Mouse (Mus musculus) heart, adult 2 months (tissue): ENCODE measurements around the gene Hdac5. TPM values are rescaled to one million over a fixed set of nuclear protein-coding genes. Genes with fewer than 3 reads are reported as not detected.

ENCODE experiments used
- DNase-seq, 2 experiments: peaks; one replicate each; pipeline ENCODE4 v3.0.0; 2021
- H3K27ac ChIP-seq: fragments of 200-600 bp; 2 replicates; pipeline ENCODE4 v1.8.1; 2022
- H3K27me3 ChIP-seq: fragments of 200-500 bp; 2 replicates; pipeline ENCODE4 v1.6.1; 2012; ENCODE audit warnings: mild to moderate bottlenecking, low read length, inconsistent platforms, mixed read lengths; ENCODE audit not compliant: control insufficient read depth, insufficient read depth
- H3K36me3 ChIP-seq: fragments of 200-500 bp; 2 replicates; pipeline ENCODE4 v1.6.1; 2012; ENCODE audit warnings: low read length, inconsistent platforms; ENCODE audit not compliant: control insufficient read depth, insufficient read depth
- H3K4me1 ChIP-seq: fragments of 200-500 bp; 2 replicates; pipeline ENCODE4 v1.6.1; 2011; ENCODE audit warnings: low read length; ENCODE audit not compliant: control insufficient read depth, insufficient read depth
- H3K4me3 ChIP-seq: fragments of 200-600 bp; 2 replicates; pipeline ENCODE4 v1.8.1; 2022
- H3K79me2 ChIP-seq: fragments of 200-500 bp; replicated peaks from 2 replicates; pipeline ENCODE4 v1.6.1; 2012; ENCODE audit warnings: mild to moderate bottlenecking, inconsistent platforms, low read length, moderate library complexity, mixed read lengths; ENCODE audit not compliant: control insufficient read depth, insufficient read depth
- H3K9ac ChIP-seq: fragments of 200-500 bp; 2 replicates; pipeline ENCODE4 v1.6.1; 2012; ENCODE audit warnings: low read depth, mild to moderate bottlenecking, control low read depth, inconsistent platforms, low read length, mixed read lengths
- CTCF ChIP-seq: fragments of 200-600 bp; IDR thresholded peaks from 2 replicates; pipeline ENCODE4 v1.8.1; 2022; ENCODE audit warnings: antibody characterized with exemption, mild to moderate bottlenecking, moderate library complexity
- EP300 ChIP-seq: fragments of 200-500 bp; IDR thresholded peaks from 2 replicates; pipeline ENCODE4 v1.6.1; 2011; ENCODE audit warnings: low read depth, low read length, control low read depth; ENCODE audit not compliant: insufficient read depth
- POLR2A ChIP-seq: fragments of 200-500 bp; IDR thresholded peaks from 2 replicates; pipeline ENCODE4 v1.6.1; 2011; ENCODE audit warnings: mild to moderate bottlenecking, low read depth, low read length, control low read depth; ENCODE audit not compliant: insufficient read depth
- WGBS: fragments of 180-500 bp; shearing (Covaris S2); methylation state at CpG from one replicate; pipeline ENCODE4 v1.1.7; 2018; 5-methylcytosine and 5-hydroxymethylcytosine counted together
- intact Hi-C: fragments of 180-260 bp; cut with DNase I; formaldehyde crosslinking; loops from one replicate; pipeline ENCODE4 v1.15.1; 2025
- polyA plus RNA-seq: library from polyadenylated mRNA; depleted of rRNA; stranded (reverse); fragments of >200 nt; gene quantifications from 2 replicates; pipeline ENCODE4 v1.2.3, GENCODE M21; 2012
- total RNA-seq, 2 experiments: library from RNA; stranded (reverse); gene quantifications; 2 replicates each; pipeline ENCODE4 v1.2.3; 2021

Hdac5 gene
- total and polyA plus RNA-seq, 3 experiments: 92.6 to 137 (median 113) TPM

DNA sequence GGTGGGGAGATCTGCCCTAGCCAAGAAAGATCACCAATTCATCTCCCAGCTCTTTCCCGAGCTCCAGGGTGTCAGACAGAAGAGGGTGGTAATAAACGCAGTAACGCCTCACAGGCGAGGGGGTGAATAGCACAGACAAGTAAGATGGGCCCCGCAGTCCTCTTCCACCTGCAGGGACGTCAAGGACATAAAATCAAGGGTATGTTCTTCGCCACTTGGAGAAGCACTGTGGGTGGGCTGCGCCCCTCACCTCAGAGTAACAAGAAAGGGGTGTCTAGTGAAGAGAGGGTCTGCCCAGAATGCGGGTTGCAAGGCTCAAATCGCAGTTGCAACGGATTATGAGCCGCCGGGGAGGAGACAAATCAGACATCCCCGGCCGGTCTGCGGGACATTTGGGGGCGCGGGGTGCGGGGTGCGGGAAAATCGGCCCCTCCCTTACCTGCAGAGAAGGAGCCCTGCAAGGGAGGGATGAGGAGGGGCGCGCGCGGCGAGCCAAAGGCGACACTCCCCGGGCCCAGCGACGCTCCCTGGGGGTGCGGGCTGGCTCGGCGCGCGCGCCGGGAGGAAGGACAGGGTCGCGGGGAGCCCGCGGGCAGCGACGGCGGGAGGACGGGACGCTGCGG is 524 bp downstream of the Hdac5 start:
- Histone ChIP-seq H3K9ac (peak overlapping the region; percentile 91), H3K27me3 (no peaks in the 10 kb centered on the region), H3K4me3 (peak overlapping the region; percentile 89), H3K36me3 (no peaks in the 10 kb centered on the region), H3K4me1 (peaks cover 25% of the 10 kb centered on the region), H3K79me2 (peaks cover 2% of the 10 kb centered on the region; the same call in 1 of the 2 replicates), H3K27ac (peak overlapping the region; percentile 96)
- peak in 1 of 2 experiments; percentile 64 for DNase-seq
- no peak for TF ChIP-seq EP300
- TF ChIP-seq CTCF: peak; percentile 22
- intact Hi-C loops: loop anchor here (2.0 kb wide), 1 partner anchor 45 kb away; the partner anchor contains the start of gene Lsm12
- 1% methylated on average over 45 of the region's 47 CpGs for WGBS

DNA sequence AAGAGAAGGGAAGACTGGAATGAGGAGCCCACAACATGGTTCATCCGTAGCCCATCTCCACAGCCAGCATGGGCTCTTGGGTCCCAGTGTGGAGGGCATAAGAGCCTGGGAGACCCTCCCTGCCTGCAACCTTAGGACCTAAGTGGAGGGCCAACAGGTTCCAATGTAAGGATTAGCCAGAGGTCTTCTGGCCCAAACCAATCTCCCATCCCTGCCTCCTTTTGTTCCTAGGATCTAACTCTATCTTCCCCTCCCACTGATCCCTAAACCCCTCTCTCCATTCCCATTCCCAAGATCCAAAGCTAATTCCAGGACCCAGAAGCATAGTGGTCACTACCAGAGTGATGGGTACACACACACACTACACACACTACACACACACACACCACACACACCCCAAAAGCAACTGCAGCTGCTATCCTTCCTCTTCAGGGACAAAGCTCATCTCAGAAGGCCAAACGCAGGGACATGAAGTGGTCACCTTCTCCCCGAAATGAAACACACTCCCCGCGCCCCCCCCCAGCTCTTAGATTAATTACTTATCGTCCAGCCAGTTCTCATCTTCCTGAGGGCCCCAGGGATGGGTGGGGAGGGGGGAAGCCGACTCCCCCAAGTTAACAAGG is 1.2 kb downstream of the Hdac5 start:
- TF ChIP-seq CTCF (no peak), POLR2A (no peak), EP300 (no peak)
- peak overlapping the region; percentile 91 for H3K9ac ChIP-seq
- H3K4me1 ChIP-seq: peaks cover 30% of the 10 kb centered on the region
- H3K27me3 ChIP-seq: no peaks in the 10 kb centered on the region
- peaks cover 3% of the 10 kb centered on the region; the same call in 1 of the 2 replicates for H3K36me3 ChIP-seq
- intact Hi-C loops: loop anchor here (2.0 kb wide), 1 partner anchor 44 kb away; the partner anchor contains the start of gene Lsm12
- peak in 1 of 2 experiments; percentile 25 for DNase-seq
- peak overlapping the region; percentile 89 for H3K4me3 ChIP-seq
- H3K27ac ChIP-seq: peak overlapping the region; percentile 96
- WGBS: 11% methylated on average over 7 of the region's 7 CpGs
- H3K79me2 ChIP-seq: peaks cover 5% of the 10 kb centered on the region; the same call in 1 of the 2 replicates

DNA sequence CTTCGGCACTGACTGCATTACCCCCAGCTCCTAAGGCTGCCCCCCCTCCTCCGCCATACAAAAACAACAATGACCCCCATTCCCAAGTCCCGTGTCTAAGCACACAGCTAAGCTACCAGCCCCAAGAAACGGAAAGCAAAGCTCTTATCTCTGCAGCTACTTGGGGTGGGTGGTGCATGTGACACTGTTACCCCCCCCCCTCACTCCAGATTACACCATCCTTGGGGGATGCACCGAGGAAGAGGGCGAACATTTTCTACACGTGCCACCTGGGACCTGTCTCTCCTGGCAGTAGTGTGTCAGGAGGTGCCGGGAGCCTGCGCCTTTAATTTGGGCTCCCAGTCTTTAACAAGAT is 1.8 kb downstream of the Hdac5 start:
- TF ChIP-seq EP300: no peak
- TF ChIP-seq POLR2A: no peak
- TF ChIP-seq CTCF: no peak
- peaks cover 3% of the 10 kb centered on the region; the same call in 1 of the 2 replicates for H3K36me3 ChIP-seq
- intact Hi-C loops: loop anchor here (2.0 kb wide), 1 partner anchor 43 kb away; the partner anchor contains the start of gene Lsm12
- H3K4me1 ChIP-seq: peaks cover 31% of the 10 kb centered on the region
- H3K79me2 ChIP-seq: peaks cover 5% of the 10 kb centered on the region; the same call in 1 of the 2 replicates
- 35% methylated on average over 9 of the region's 9 CpGs for WGBS
- H3K27ac ChIP-seq: peak overlapping the region; percentile 40
- peak in 1 of 2 experiments; percentile 23 for DNase-seq
- H3K27me3 ChIP-seq: no peaks in the 10 kb centered on the region
- peak overlapping the region; percentile 17; the same call in 1 of the 2 replicates for H3K4me3 ChIP-seq
- 0 out of 2 replicates have a peak overlapping the region, but pooled peaks have one; percentile 1 for H3K9ac ChIP-seq

DNA sequence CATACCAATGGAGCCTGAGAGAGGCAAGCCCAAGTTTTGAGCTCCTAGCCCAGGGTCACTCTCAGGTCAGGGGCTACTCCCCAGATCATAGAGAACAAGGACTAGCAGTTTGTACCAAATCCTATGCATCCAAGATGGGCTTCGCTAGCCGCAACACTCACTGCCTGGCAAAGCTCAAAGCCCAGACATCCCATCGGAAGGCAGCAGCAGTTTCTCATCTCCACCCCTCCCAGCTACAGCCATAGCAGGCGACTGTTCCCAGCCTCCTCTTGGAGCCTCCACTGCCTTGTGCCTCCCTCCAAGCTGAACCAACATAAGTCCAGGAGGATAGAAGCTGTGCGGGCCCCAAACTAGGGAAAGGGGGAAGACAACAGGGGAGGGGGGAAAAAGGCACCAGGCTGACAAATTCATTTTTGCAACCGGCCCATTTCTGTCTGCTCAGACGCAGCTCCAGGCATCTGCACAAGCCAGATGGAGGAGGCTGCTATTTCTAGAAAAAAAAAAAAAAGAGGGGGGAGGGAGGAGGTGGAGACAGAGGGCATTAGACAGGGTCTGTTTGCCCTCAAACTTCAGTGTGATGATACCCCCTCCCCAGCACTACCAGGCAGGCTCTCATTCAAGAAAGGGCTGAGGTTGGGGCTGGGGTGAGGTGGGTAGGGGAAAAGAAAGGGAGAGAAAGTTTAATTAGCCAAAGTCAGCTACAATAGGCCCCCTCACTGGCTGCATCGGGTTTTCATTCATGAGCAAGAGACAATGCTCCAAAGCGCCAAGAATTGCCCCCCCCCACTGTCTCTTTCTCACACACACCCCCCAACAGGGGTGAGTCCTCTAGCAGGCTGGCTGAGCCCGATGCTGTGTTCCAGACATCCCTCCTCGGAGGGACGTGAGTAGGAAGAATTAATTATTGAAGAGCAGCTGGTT is 2.4 kb downstream of the Hdac5 start:
- DNase-seq: peak in 1 of 2 experiments; percentile 33
- WGBS: 37% methylated on average over 12 of the region's 12 CpGs
- intact Hi-C loops: loop anchor here (2.0 kb wide), 1 partner anchor 43 kb away; the partner anchor contains the start of gene Lsm12

More for the DNA sequence above, 2.4 kb downstream of the Hdac5 start:
- no peak for TF ChIP-seq CTCF
- no peak for TF ChIP-seq EP300
- TF ChIP-seq POLR2A: no peak
- Histone ChIP-seq H3K9ac (0 out of 2 replicates have a peak overlapping the region, but pooled peaks have one; percentile 10), H3K4me1 (peaks cover 33% of the 10 kb centered on the region), H3K27me3 (no peaks in the 10 kb centered on the region), H3K27ac (no peak overlapping the region), H3K79me2 (peaks cover 5% of the 10 kb centered on the region; the same call in 1 of the 2 replicates), H3K36me3 (peaks cover 6% of the 10 kb centered on the region; the same call in 1 of the 2 replicates), H3K4me3 (no peak overlapping the region; the same call in 1 of the 2 replicates)
